Mouse (Mus musculus) ovary, postnatal 14 days (tissue): Measurements from ENCODE around the gene Stx8.

Experiments used
- DNase-seq: peaks from one replicate; pipeline ENCODE4 v3.0.0; 2022; ENCODE audit warnings: low spot score

Stx8 gene

DNA sequence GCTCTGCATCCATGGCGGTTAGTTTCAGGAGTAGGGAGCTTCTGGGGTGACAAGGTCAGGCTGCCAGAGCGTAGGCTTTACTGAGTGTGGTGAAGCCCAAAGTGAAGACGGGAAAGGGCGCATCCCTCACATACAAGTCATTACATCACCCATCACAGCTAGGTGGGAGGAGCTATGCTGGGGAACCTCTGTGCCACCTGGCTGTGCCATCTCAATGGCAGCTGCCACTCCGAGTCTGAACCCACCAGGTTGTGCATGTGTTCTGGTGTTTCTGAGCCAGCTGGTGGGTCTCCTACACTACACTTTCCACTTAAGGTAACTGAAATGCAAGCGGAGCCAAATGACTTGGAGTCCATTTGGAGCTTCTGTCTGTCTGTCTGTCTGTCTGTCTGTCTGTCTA lies 261.8 kb downstream of the Stx8 start:
- DNase-seq = no peak

DNA sequence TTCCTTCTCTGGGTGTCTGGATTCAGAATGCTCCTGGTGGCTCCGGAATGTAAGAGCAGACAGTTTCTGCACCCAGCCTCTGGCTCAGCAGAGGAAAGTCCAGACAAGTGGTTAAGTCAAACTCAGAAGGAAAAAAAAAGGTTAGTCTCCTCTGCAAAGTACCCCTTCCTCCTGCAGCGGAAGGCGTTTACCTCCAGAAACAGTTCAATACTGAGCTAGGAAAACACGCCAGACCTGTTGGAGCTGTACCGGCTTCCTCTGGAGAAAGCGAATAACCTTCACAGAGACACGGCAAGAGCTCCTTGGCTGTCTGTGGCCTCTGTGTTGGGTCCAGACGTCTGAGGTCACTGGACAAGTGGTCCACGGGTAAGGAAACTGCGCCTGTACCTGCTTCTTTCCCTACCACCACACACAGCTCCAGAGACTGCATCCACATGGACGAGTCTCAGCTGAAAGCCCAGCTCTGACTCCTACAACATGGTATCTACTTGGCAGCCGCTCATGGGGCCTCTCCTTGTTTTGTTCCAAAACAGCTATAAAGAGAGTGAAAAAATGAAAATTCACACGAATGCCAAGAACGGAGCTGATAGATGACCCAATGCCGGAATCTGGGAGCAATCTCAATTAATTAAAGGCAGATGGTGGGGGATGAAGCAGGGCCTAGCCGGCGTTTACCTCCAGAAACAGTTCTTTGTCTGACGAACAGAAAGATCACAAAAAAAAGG lies 263.1 kb downstream of the Stx8 start:
- peak; percentile 34 for DNase-seq

DNA sequence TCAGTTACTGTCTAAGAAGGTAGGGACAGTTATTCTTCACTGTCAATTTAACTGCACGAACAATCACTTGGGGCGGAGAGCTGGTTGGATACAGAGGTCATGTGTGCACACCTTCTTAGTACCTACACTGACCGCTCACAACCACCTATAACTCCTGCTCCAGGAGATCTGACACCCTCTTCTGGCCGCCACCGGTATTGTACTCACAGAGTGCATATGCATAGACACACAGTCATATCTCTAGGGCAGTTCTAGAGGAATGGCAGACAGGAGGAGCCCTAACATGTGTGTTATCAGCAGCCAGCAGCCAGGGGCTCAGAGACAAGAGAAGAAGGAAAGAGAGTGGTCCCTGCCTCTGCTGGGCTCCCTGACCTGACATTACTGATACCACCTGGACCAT lies 265.6 kb downstream of the Stx8 start:
- no peak for DNase-seq

DNA sequence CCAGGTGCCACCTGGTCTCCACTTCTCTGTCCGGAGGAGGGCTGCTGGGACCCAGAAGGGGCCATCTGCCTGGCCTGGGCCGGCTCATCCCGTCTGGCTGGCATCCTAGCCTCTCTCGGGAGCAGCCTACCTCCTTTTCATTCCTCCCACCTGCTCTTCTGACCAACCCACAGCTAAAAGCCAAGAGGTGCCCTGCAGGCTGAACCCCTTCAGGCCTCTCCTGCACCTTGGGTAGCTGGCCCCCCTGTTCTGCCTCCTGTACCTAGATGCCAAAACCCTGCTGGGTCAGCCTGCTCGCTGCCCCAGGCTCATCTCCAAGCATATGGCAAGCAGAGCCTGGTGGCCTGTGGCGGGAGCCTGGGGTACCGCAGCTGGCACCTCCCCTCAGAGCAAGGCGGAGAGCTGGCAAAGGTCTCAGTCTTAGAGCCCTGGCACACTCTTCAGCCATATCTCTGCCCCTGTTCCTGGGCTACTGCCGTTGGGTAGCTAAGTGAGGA lies 267.5 kb downstream of the Stx8 start:
- no peak for DNase-seq

DNA sequence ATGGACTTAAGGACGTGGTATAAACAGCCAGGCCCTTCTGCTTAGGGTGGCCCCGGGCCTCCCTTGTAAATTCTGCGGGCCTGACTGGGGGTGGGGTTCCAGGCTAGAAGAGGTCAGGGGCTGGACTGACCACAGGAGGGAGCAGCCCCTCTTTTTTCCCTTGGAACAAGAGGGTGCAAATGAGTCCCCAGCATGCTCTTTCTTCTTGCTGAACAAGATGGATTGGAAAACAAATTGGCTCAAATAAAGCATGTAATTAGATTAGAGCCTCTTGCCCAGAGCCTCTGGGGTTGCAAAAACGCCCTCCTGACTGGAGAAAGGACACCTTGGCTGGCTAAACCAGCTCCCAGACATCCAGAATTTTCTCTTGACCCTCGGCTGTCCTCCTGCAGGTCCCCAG lies 273.8 kb downstream of the Stx8 start:
- DNase-seq = no peak

DNA sequence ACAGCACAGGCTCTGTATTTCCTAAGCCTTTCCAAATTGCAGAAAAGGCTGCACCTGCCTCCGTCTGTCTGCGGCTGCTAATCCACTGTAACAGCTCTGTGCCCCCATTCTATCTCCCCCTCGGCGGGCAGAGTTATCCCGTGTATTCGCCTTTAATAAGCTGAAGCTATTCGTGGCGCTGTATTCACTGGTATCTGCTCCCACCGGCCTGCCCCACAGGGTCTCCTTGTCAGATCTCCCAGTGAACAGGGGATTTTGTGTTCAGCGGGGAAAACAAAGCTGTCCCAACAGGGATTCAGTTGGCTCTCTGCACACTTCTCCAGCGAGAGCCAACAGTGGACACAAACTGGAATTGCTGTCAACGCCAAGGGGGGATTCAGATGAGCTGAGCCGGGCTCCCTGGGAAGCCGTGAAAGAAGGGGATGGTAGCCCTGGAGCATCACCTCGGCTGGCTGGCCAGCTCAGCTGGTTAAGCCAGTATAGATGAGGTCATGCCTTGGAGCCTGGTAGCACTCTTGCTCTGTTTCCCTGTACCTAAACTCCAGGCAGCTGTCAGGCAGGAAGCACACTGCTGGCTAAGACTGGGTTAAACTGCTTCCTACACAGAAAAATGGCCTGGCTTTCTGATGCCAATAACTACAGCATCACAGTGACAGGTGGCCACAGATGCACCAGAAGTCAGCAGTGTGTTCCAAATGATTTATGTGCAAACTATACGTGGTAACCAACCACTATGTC lies 278.4 kb downstream of the Stx8 start:
- no peak for DNase-seq

DNA sequence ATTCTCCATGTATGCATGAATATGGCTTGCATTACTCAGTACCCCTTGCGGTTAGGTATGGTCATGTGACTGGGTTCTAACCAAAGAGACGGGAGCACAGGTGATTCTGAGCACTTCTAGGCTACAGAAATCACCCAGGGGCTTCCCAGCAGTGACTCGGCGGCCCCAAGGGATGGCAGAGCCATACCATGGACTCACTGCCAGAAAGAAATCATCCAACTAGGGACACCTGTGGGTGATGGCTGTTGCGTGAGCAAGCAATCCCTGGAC lies 278.9 kb downstream of the Stx8 start:
- DNase-seq = no peak

DNA sequence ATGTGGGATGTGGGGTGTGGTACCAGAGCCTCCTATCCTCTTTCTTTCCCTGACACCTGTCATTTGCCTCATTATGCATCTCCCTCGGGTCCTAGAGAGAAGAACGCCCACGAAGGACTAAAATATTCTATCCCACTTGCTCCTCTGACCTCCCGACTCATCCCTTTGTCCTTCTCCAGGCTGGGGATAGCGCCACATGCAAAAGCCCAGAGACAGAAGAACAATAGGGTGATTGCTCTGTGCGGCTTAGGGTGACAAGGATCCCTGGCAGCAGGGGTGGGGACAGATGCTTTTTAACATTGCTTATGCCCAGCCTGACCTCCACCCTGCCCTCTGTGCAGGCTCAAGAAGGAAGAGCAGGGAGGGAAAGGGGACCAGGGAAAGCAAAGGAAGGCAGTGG lies 281.9 kb downstream of the Stx8 start:
- no peak for DNase-seq

DNA sequence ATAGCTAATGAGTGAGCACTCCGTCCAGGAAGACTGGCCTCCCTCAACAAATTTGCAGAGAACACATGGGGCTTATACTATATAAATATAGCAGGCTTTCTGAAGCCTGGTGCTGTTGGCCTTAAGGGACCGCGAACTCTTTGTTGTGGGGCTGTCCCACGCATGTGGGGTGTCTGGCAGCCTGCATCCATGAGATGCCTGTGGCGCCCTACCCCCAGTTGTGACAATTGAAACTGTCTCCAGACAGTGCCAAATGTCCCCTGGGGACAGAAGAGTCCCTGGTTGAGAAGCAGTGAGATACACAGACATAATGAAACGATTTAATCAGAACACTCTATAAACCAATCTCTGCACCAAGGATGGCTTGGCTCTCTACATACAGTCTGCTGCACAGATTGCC lies 284.1 kb downstream of the Stx8 start:
- no peak for DNase-seq

DNA sequence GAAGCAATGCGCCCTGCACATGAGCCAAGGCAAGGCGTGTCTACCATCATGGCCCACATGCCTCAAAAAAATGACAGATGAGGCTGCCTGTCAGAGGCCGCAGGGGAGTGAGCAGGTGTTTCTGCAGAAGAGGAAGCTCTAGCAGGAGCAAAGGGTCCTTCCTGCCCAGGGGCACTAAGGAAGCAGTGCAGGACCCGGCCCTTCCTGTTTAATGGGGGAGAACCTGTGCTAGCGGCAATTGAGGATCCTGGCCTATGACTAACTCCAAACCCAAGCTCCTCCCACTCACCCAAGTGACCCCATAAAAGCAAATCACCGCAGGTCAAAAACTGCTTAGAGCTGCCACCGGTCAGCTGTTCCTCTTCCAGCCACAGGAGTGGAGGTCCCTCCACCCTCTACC lies 287.5 kb downstream of the Stx8 start:
- DNase-seq = no peak
